ENCODE assay signal across 8 mouse cellular contexts in genomic region chr8:121649423-121649822, GRCm38 (mm10). TPM values are rescaled to one million over a fixed set of nuclear protein-coding genes. Genes with fewer than 3 reads are reported as not detected.
DNase-seq lines count a peak whose midpoint lies in the region; ATAC-seq and TF ChIP-seq lines count a peak whose summit lies in the region.

No protein-coding gene starts in this region.

- peak overlapping the region; percentile 82 for H3K9ac ChIP-seq in forebrain, embryonic 14.5 days (ENCODE audit: low read length)
- H3K9ac ChIP-seq in neural tube, embryonic 14.5 days (replicated peaks; ENCODE audit: low read depth, low read length) = peak overlapping the region; percentile 97

- TF ChIP-seq CTCF in left cerebral cortex, adult 2 months (IDR thresholded peaks at IDR 0.05) = no peak

- H3K4me3 ChIP-seq in left cerebral cortex, adult 2 months = peak overlapping the region; percentile 78
- peak overlapping the region; percentile 87 for H3K4me3 ChIP-seq in forebrain, embryonic 14.5 days (ENCODE audit: low read depth, low read length)
- peak overlapping the region; percentile 87 for H3K4me3 ChIP-seq in neural tube, embryonic 14.5 days (ENCODE audit: low read depth, low read length)

- H3K27ac ChIP-seq in left cerebral cortex, adult 2 months = no peak overlapping the region
- no peak overlapping the region for H3K27ac ChIP-seq in forebrain, embryonic 14.5 days (ENCODE audit: low read depth, low read length)
- no peak overlapping the region for H3K27ac ChIP-seq in neural tube, embryonic 14.5 days (ENCODE audit: low read depth, low read length)

- no peaks in the 10 kb centered on the region for H3K27me3 ChIP-seq in forebrain, embryonic 14.5 days (replicated peaks; ENCODE audit: control insufficient read depth, insufficient read depth, low read length)
- H3K27me3 ChIP-seq in neural tube, embryonic 14.5 days (ENCODE audit: control insufficient read depth, insufficient read depth, low read length) = no peaks in the 10 kb centered on the region

- no peak for DNase-seq in left cerebral cortex, adult 2 months (ENCODE audit: extremely low spot score in 1 of 2, low spot score in 2 of 2)
- no peak for DNase-seq in left cerebral cortex, postnatal 4 days
- DNase-seq in forebrain, embryonic 14.5 days (ENCODE audit: low spot score) = no peak
- DNase-seq in kidney, postnatal 10 days = peak; percentile 30
- no peak for DNase-seq in gastrocnemius, postnatal 14 days
- no peak for DNase-seq in cerebellum, postnatal 10 days

- ATAC-seq in forebrain, embryonic 14.5 days = no peak
- no peak for ATAC-seq in neural tube, embryonic 14.5 days (ENCODE audit: low read depth)
- ATAC-seq in activated CD4-positive, CD25-positive, alpha-beta regulatory T cell, adult 4 months = no peak

- WGBS in forebrain, embryonic 14.5 days = 74% methylated on average over 5 of the region's 5 CpGs
- 81% methylated on average over 5 of the region's 5 CpGs for WGBS in neural tube, embryonic 14.5 days

- intact Hi-C loops in left cerebral cortex, adult 2 months (cut with DNase I) = loop anchor here (5.0 kb wide), 1 partner anchor 47 kb away; no protein-coding TSS in a partner anchor
- intact Hi-C loops in left cerebral cortex, postnatal 4 days (cut with DNase I) = no loop called here
- intact Hi-C loops in gastrocnemius, postnatal 14 days (cut with DNase I; ENCODE audit: low total_unique reads) = no loop called here

- peaks cover 52% of the 10 kb centered on the region for H3K4me1 ChIP-seq in forebrain, embryonic 14.5 days (ENCODE audit: control insufficient read depth, insufficient read depth, low read length)
- peaks cover 65% of the 10 kb centered on the region for H3K4me1 ChIP-seq in neural tube, embryonic 14.5 days (ENCODE audit: control insufficient read depth, insufficient read depth, low read length)

- H3K9me3 ChIP-seq in forebrain, embryonic 14.5 days (replicated peaks; ENCODE audit: control insufficient read depth, low read length) = no peaks in the 10 kb centered on the region
- no peaks in the 10 kb centered on the region for H3K9me3 ChIP-seq in neural tube, embryonic 14.5 days (ENCODE audit: control insufficient read depth, low read length)

- H3K4me2 ChIP-seq in forebrain, embryonic 14.5 days (ENCODE audit: low read length) = peak overlapping the region; percentile 88
- peak overlapping the region; percentile 88 for H3K4me2 ChIP-seq in neural tube, embryonic 14.5 days (ENCODE audit: low read depth, low read length)

- peaks cover 10% of the 10 kb centered on the region; the same call in 1 of the 2 replicates for H3K36me3 ChIP-seq in forebrain, embryonic 14.5 days (ENCODE audit: control insufficient read depth, insufficient read depth, low read length)
- no peaks in the 10 kb centered on the region for H3K36me3 ChIP-seq in neural tube, embryonic 14.5 days (ENCODE audit: control insufficient read depth, insufficient read depth, low read length)

RNA-seq across cellular contexts. Expression of gene Zcchc14, which starts 3.3 kb away (rescaled TPM):
- 10 to 100 TPM; 69.6 to 72.8 TPM for total RNA-seq in left cerebral cortex, adult 2 months (2021)
- 100 to 1,000 TPM; 138 to 140 TPM for total RNA-seq in left cerebral cortex, postnatal 4 days (2021)
- 40.9 and 44.9 TPM in 2 replicates for polyA plus RNA-seq in forebrain, embryonic 14.5 days (2014; fragmentation: Nextera tagmentation; extraction: Ambion mirVana)
- 36.2 and 40.2 TPM in 2 replicates for polyA plus RNA-seq in neural tube, embryonic 14.5 days (2014; fragmentation: Nextera tagmentation; extraction: Ambion mirVana)
- 10 to 100 TPM; 19.8 to 20.4 TPM for total RNA-seq in gastrocnemius, postnatal 14 days (2021)
- polyA plus RNA-seq in activated CD4-positive, CD25-positive, alpha-beta regulatory T cell, adult 4 months (2017; shearing (Covaris generic)) = under 1 TPM in 1 of 2 experiments, not detected in 1; 0.21 TPM

RNA-seq across cellular contexts. Expression of gene Map1lc3b, which starts 59.3 kb away (rescaled TPM):
- 100 to 1,000 TPM; 178 to 181 TPM for total RNA-seq in left cerebral cortex, adult 2 months (2021)
- 100 to 1,000 TPM; 145 to 167 TPM for total RNA-seq in left cerebral cortex, postnatal 4 days (2021)
- 435 and 464 TPM in 2 replicates for polyA plus RNA-seq in forebrain, embryonic 14.5 days (2014; fragmentation: Nextera tagmentation; extraction: Ambion mirVana)
- 427 and 428 TPM in 2 replicates for polyA plus RNA-seq in neural tube, embryonic 14.5 days (2014; fragmentation: Nextera tagmentation; extraction: Ambion mirVana)
- total RNA-seq in gastrocnemius, postnatal 14 days (2021) = 100 to 1,000 TPM; 102 to 136 TPM
- polyA plus RNA-seq in activated CD4-positive, CD25-positive, alpha-beta regulatory T cell, adult 4 months (2017; shearing (Covaris generic)) = 100 to 1,000 TPM; 456 to 496 TPM
